Mouse (Mus musculus) forebrain, embryonic 12.5 days (tissue): ENCODE data around the gene Gm14085. TPM values are rescaled to one million over a fixed set of nuclear protein-coding genes. Genes with fewer than 3 reads are reported as not detected.
"Not testable (repeated sequence)": the region's sequence is repeated elsewhere in the genome, so short reads cannot be mapped to it uniquely, and the experiment has no call there.

Experiments
- ATAC-seq: fragments of 200-750 bp; cut with Nextera tagmentation; 2 replicates; pipeline ENCODE4 v1.8.0; 2017; ENCODE audit warnings: moderate TSS enrichment; ENCODE audit not compliant: low FRiP score
- H3K27ac ChIP-seq: fragments of 300-500 bp; sonication (generic); 2 replicates; pipeline ENCODE4 v1.5.1; 2016; ENCODE audit warnings: mild to moderate bottlenecking
- H3K27me3 ChIP-seq: fragments of 300-500 bp; sonication (generic); 2 replicates; pipeline ENCODE4 v1.6.1; 2016; ENCODE audit warnings: mild to moderate bottlenecking
- H3K36me3 ChIP-seq: fragments of 300-500 bp; sonication (generic); replicated peaks from 2 replicates; pipeline ENCODE4 v1.6.1; 2016; ENCODE audit warnings: mild to moderate bottlenecking
- H3K4me1 ChIP-seq: fragments of 300-500 bp; sonication (generic); 2 replicates; pipeline ENCODE4 v1.6.1; 2016
- H3K4me2 ChIP-seq: fragments of 300-500 bp; sonication (generic); 2 replicates; pipeline ENCODE4 v1.6.1; 2016; ENCODE audit warnings: mild to moderate bottlenecking, moderate library complexity
- H3K4me3 ChIP-seq: fragments of 300-500 bp; sonication (generic); replicated peaks from 2 replicates; pipeline ENCODE4 v1.5.1; 2016; ENCODE audit warnings: mild to moderate bottlenecking
- H3K9ac ChIP-seq: fragments of 300-500 bp; sonication (generic); 2 replicates; pipeline ENCODE4 v1.6.1; 2016; ENCODE audit warnings: mild to moderate bottlenecking
- H3K9me3 ChIP-seq: fragments of 300-500 bp; sonication (generic); 2 replicates; pipeline ENCODE4 v1.6.1; 2016
- WGBS: fragments of 180-500 bp; shearing (Covaris S2); methylation state at CpG from one replicate; pipeline ENCODE4 v1.1.7; 2016; 5-methylcytosine and 5-hydroxymethylcytosine counted together
- polyA plus RNA-seq: library from polyadenylated mRNA; unstranded; fragments of >200 nt; fragmentation: Nextera tagmentation; extraction: Ambion mirVana; gene quantifications from 2 replicates; pipeline ENCODE4 v1.2.1, GENCODE M21; 2016

Gene Gm14085
- polyA plus RNA-seq = not detected in 2 replicates

- Histone ChIP-seq H3K4me3 (no peak within 1 kb of the TSS), H3K27ac (no peak within 1 kb of the TSS), H3K9me3 (no peaks in the 10 kb centered on the region), H3K27me3 (no peaks in the 10 kb centered on the region), H3K4me1 (no peaks in the 10 kb centered on the region), H3K36me3 (no peaks in the 10 kb centered on the region), H3K4me2 (no peak within 1 kb of the TSS), H3K9ac (no peak within 1 kb of the TSS)
- 91% methylated on average over 1 of the region's 1 CpGs for WGBS
- no peak for ATAC-seq
Measured at GRCm38 (mm10) chr2:122484641-122485040, at the start of gene Gm14085. Gene Gm14085, plus strand, starts transcription at chr2:122484941.

- H3K4me3 ChIP-seq, H3K9ac ChIP-seq, H3K4me1 ChIP-seq, H3K27ac ChIP-seq, ATAC-seq, H3K4me2 ChIP-seq, H3K36me3 ChIP-seq, H3K9me3 ChIP-seq, H3K27me3 ChIP-seq: not testable (repeated sequence)
- WGBS = 88% methylated on average over 5 of the region's 5 CpGs
Measured at GRCm38 (mm10) chr2:122438706-122439482, 45.8 kb upstream of the Gm14085 start.

GRCm38 (mm10) chr2:122440521-122440920 is 44.2 kb upstream of the Gm14085 start:
- WGBS = 15% methylated on average over 1 of the region's 3 CpGs
- not testable (repeated sequence) for H3K4me1 ChIP-seq, H3K27ac ChIP-seq, H3K9me3 ChIP-seq, H3K27me3 ChIP-seq, H3K36me3 ChIP-seq, ATAC-seq, H3K4me2 ChIP-seq, H3K4me3 ChIP-seq, H3K9ac ChIP-seq

GRCm38 (mm10) chr2:122441000-122441933 is 43.5 kb upstream of the Gm14085 start:
- ATAC-seq = no peak
- Histone ChIP-seq H3K4me3 (no peak overlapping the region), H3K9ac (no peak overlapping the region), H3K27me3 (no peaks in the 10 kb centered on the region), H3K36me3 (no peaks in the 10 kb centered on the region), H3K9me3 (no peaks in the 10 kb centered on the region), H3K4me1 (no peaks in the 10 kb centered on the region), H3K4me2 (no peak overlapping the region), H3K27ac (no peak overlapping the region)
- 89% methylated on average over 7 of the region's 7 CpGs for WGBS

- Histone ChIP-seq H3K36me3 (no peaks in the 10 kb centered on the region), H3K9ac (no peak overlapping the region), H3K27me3 (no peaks in the 10 kb centered on the region), H3K4me1 (no peaks in the 10 kb centered on the region), H3K9me3 (no peaks in the 10 kb centered on the region), H3K4me3 (no peak overlapping the region), H3K27ac (no peak overlapping the region), H3K4me2 (no peak overlapping the region)
- WGBS = 89% methylated on average over 4 of the region's 4 CpGs
- no peak for ATAC-seq
Measured at GRCm38 (mm10) chr2:122450351-122450750, 34.4 kb upstream of the Gm14085 start.

GRCm38 (mm10) chr2:122452426-122452825 is 32.3 kb upstream of the Gm14085 start:
- Histone ChIP-seq H3K4me1 (no peaks in the 10 kb centered on the region), H3K4me3 (no peak overlapping the region), H3K27ac (no peak overlapping the region), H3K27me3 (no peaks in the 10 kb centered on the region), H3K9me3 (no peaks in the 10 kb centered on the region), H3K36me3 (no peaks in the 10 kb centered on the region), H3K9ac (no peak overlapping the region), H3K4me2 (no peak overlapping the region)
- 80% methylated on average over 2 of the region's 2 CpGs for WGBS
- ATAC-seq = no peak

- no peaks in the 10 kb centered on the region for H3K36me3 ChIP-seq
- H3K9me3 ChIP-seq = no peaks in the 10 kb centered on the region
- peak overlapping the region; percentile 83 for H3K4me2 ChIP-seq
- 29% methylated on average over 11 of the region's 11 CpGs for WGBS
- no peak overlapping the region for H3K27ac ChIP-seq
- peak overlapping the region; percentile 55 for H3K4me3 ChIP-seq
- ATAC-seq = no peak
- H3K9ac ChIP-seq = peak overlapping the region; percentile 58; the same call in 1 of the 2 replicates
- peaks cover 7% of the 10 kb centered on the region; the same call in 1 of the 2 replicates for H3K27me3 ChIP-seq
- H3K4me1 ChIP-seq = peaks cover 8% of the 10 kb centered on the region
Measured at GRCm38 (mm10) chr2:122466901-122467300, 17.8 kb upstream of the Gm14085 start.

GRCm38 (mm10) chr2:122467351-122468013 is 17.3 kb upstream of the Gm14085 start:
- Histone ChIP-seq H3K36me3 (no peaks in the 10 kb centered on the region), H3K9ac (peak overlapping the region; percentile 58), H3K9me3 (no peaks in the 10 kb centered on the region), H3K27ac (no peak overlapping the region), H3K4me2 (peak overlapping the region; percentile 83), H3K4me1 (peaks cover 8% of the 10 kb centered on the region), H3K27me3 (peaks cover 7% of the 10 kb centered on the region; the same call in 1 of the 2 replicates), H3K4me3 (peak overlapping the region; percentile 55)
- ATAC-seq = peak; percentile 100
- WGBS = under 1% methylated on average over 46 of the region's 46 CpGs

- ATAC-seq = no peak
- Histone ChIP-seq H3K27ac (no peak overlapping the region), H3K4me1 (peaks cover 8% of the 10 kb centered on the region), H3K36me3 (no peaks in the 10 kb centered on the region), H3K9ac (no peak overlapping the region), H3K4me3 (no peak overlapping the region), H3K4me2 (no peak overlapping the region), H3K9me3 (no peaks in the 10 kb centered on the region), H3K27me3 (peaks cover 7% of the 10 kb centered on the region; the same call in 1 of the 2 replicates)
- 94% methylated on average over 3 of the region's 3 CpGs for WGBS
Measured at GRCm38 (mm10) chr2:122469221-122469620, 15.5 kb upstream of the Gm14085 start.

GRCm38 (mm10) chr2:122476585-122476984 is 8.2 kb upstream of the Gm14085 start:
- Histone ChIP-seq H3K27me3 (no peaks in the 10 kb centered on the region), H3K27ac (no peak overlapping the region), H3K9me3 (no peaks in the 10 kb centered on the region), H3K4me2 (no peak overlapping the region), H3K36me3 (no peaks in the 10 kb centered on the region), H3K9ac (no peak overlapping the region), H3K4me3 (no peak overlapping the region), H3K4me1 (no peaks in the 10 kb centered on the region)
- no peak for ATAC-seq

GRCm38 (mm10) chr2:122483787-122484186 is 954 bp upstream of the Gm14085 start:
- not testable (repeated sequence) for H3K4me3 ChIP-seq, H3K9ac ChIP-seq, H3K27me3 ChIP-seq, H3K27ac ChIP-seq, H3K4me2 ChIP-seq, H3K4me1 ChIP-seq, ATAC-seq, H3K9me3 ChIP-seq, H3K36me3 ChIP-seq
- WGBS = 78% methylated on average over 1 of the region's 1 CpGs

GRCm38 (mm10) chr2:122485654-122486053 is 913 bp downstream of the Gm14085 start:
- 60% methylated on average over 3 of the region's 3 CpGs for WGBS
- not testable (repeated sequence) for H3K4me1 ChIP-seq, H3K9ac ChIP-seq, H3K27ac ChIP-seq, ATAC-seq, H3K4me3 ChIP-seq, H3K36me3 ChIP-seq, H3K27me3 ChIP-seq, H3K9me3 ChIP-seq, H3K4me2 ChIP-seq
